Mouse (Mus musculus) liver, embryonic 12.5 days (tissue): Measurements from ENCODE around the gene Ccdc126. TPM values are rescaled to one million over a fixed set of nuclear protein-coding genes. Genes with fewer than 3 reads are reported as not detected.

Experiments
- ATAC-seq: fragments of 200-750 bp; cut with Nextera tagmentation; 2 replicates; pipeline ENCODE4 v1.8.0; 2017; ENCODE audit warnings: moderate number of reproducible peaks, mild to moderate bottlenecking, moderate library complexity
- H3K27ac ChIP-seq: fragments of 300-500 bp; sonication (generic); 2 replicates; pipeline ENCODE4 v1.5.1; 2016; ENCODE audit warnings: mild to moderate bottlenecking
- H3K27me3 ChIP-seq: fragments of 300-500 bp; sonication (generic); replicated peaks from 2 replicates; pipeline ENCODE4 v1.6.1; 2016; ENCODE audit warnings: mild to moderate bottlenecking, moderate library complexity
- H3K36me3 ChIP-seq: fragments of 300-500 bp; sonication (generic); 2 replicates; pipeline ENCODE4 v1.6.1; 2016; ENCODE audit warnings: mild to moderate bottlenecking, moderate library complexity
- H3K4me1 ChIP-seq: fragments of 300-500 bp; sonication (generic); 2 replicates; pipeline ENCODE4 v1.6.1; 2016
- H3K4me2 ChIP-seq: fragments of 300-500 bp; sonication (generic); 2 replicates; pipeline ENCODE4 v1.6.1; 2016; ENCODE audit warnings: mild to moderate bottlenecking, moderate library complexity
- H3K4me3 ChIP-seq: fragments of 300-500 bp; sonication (generic); 2 replicates; pipeline ENCODE4 v1.5.1; 2016; ENCODE audit warnings: mild to moderate bottlenecking, moderate library complexity
- H3K9ac ChIP-seq: fragments of 300-500 bp; sonication (generic); 2 replicates; pipeline ENCODE4 v1.6.1; 2016; ENCODE audit warnings: mild to moderate bottlenecking, moderate library complexity
- H3K9me3 ChIP-seq: fragments of 300-500 bp; sonication (generic); replicated peaks from 2 replicates; pipeline ENCODE4 v1.6.1; 2016; ENCODE audit warnings: mild to moderate bottlenecking, moderate library complexity
- WGBS: fragments of 180-500 bp; shearing (Covaris S2); methylation state at CpG from one replicate; pipeline ENCODE4 v1.1.7; 2016; ENCODE audit not compliant: insufficient replicate concordance; 5-methylcytosine and 5-hydroxymethylcytosine counted together
- polyA plus RNA-seq: library from polyadenylated mRNA; unstranded; fragments of >200 nt; fragmentation: Nextera tagmentation; extraction: Ambion mirVana; gene quantifications from 2 replicates; pipeline ENCODE4 v1.2.1, GENCODE M21; 2016

Gene Ccdc126
- polyA plus RNA-seq, 1 experiment from 2014 or later = 3.2 TPM

GRCm38 (mm10) chr6:49321341-49321740 lies 2.3 kb downstream of the Ccdc126 start:
- Histone ChIP-seq H3K27ac (no peak overlapping the region), H3K4me1 (peaks cover 23% of the 10 kb centered on the region), H3K27me3 (no peaks in the 10 kb centered on the region), H3K9ac (no peak overlapping the region), H3K36me3 (no peaks in the 10 kb centered on the region), H3K9me3 (no peaks in the 10 kb centered on the region), H3K4me3 (no peak overlapping the region), H3K4me2 (no peak overlapping the region)
- 34% methylated on average over 3 of the region's 3 CpGs for WGBS
- no peak for ATAC-seq

GRCm38 (mm10) chr6:49322056-49322455 lies 3.0 kb downstream of the Ccdc126 start:
- no peak overlapping the region for H3K9ac ChIP-seq
- H3K27ac ChIP-seq = no peak overlapping the region
- no peaks in the 10 kb centered on the region for H3K27me3 ChIP-seq
- H3K36me3 ChIP-seq = no peaks in the 10 kb centered on the region
- H3K4me1 ChIP-seq = peaks cover 23% of the 10 kb centered on the region
- no peaks in the 10 kb centered on the region for H3K9me3 ChIP-seq
- H3K4me3 ChIP-seq = no peak overlapping the region
- H3K4me2 ChIP-seq = no peak overlapping the region
- no peak for ATAC-seq

GRCm38 (mm10) chr6:49322986-49323385 lies 3.9 kb downstream of the Ccdc126 start:
- Histone ChIP-seq H3K9ac (no peak overlapping the region), H3K36me3 (no peaks in the 10 kb centered on the region), H3K9me3 (no peaks in the 10 kb centered on the region), H3K4me2 (no peak overlapping the region), H3K4me3 (no peak overlapping the region), H3K4me1 (peaks cover 23% of the 10 kb centered on the region), H3K27me3 (no peaks in the 10 kb centered on the region), H3K27ac (no peak overlapping the region)
- no peak for ATAC-seq
- 53% methylated on average over 2 of the region's 2 CpGs for WGBS

GRCm38 (mm10) chr6:49324528-49324927 lies 5.5 kb downstream of the Ccdc126 start:
- no peak overlapping the region for H3K4me2 ChIP-seq
- no peak overlapping the region for H3K27ac ChIP-seq
- no peak overlapping the region for H3K9ac ChIP-seq
- H3K4me3 ChIP-seq = no peak overlapping the region
- H3K27me3 ChIP-seq = no peaks in the 10 kb centered on the region
- ATAC-seq = no peak
- no peaks in the 10 kb centered on the region for H3K9me3 ChIP-seq
- peaks cover 20% of the 10 kb centered on the region for H3K4me1 ChIP-seq
- no peaks in the 10 kb centered on the region for H3K36me3 ChIP-seq
- WGBS = 68% methylated on average over 2 of the region's 2 CpGs

GRCm38 (mm10) chr6:49325294-49325693 lies 6.2 kb downstream of the Ccdc126 start:
- Histone ChIP-seq H3K4me2 (no peak overlapping the region), H3K4me1 (peaks cover 12% of the 10 kb centered on the region), H3K9me3 (no peaks in the 10 kb centered on the region), H3K27me3 (no peaks in the 10 kb centered on the region), H3K27ac (no peak overlapping the region), H3K36me3 (no peaks in the 10 kb centered on the region), H3K9ac (no peak overlapping the region), H3K4me3 (no peak overlapping the region)
- 71% methylated on average over 1 of the region's 1 CpGs for WGBS
- ATAC-seq = no peak

- no peak overlapping the region for H3K9ac ChIP-seq
- H3K27ac ChIP-seq = no peak overlapping the region
- no peak for ATAC-seq
- WGBS = 74% methylated on average over 3 of the region's 3 CpGs
- no peak overlapping the region for H3K4me2 ChIP-seq
- H3K4me3 ChIP-seq = no peak overlapping the region
- H3K9me3 ChIP-seq = no peaks in the 10 kb centered on the region
- H3K27me3 ChIP-seq = no peaks in the 10 kb centered on the region
- H3K36me3 ChIP-seq = no peaks in the 10 kb centered on the region
- H3K4me1 ChIP-seq = peaks cover 9% of the 10 kb centered on the region
Observed at GRCm38 (mm10) chr6:49326846-49327245, 7.8 kb downstream of the Ccdc126 start.

DNA sequence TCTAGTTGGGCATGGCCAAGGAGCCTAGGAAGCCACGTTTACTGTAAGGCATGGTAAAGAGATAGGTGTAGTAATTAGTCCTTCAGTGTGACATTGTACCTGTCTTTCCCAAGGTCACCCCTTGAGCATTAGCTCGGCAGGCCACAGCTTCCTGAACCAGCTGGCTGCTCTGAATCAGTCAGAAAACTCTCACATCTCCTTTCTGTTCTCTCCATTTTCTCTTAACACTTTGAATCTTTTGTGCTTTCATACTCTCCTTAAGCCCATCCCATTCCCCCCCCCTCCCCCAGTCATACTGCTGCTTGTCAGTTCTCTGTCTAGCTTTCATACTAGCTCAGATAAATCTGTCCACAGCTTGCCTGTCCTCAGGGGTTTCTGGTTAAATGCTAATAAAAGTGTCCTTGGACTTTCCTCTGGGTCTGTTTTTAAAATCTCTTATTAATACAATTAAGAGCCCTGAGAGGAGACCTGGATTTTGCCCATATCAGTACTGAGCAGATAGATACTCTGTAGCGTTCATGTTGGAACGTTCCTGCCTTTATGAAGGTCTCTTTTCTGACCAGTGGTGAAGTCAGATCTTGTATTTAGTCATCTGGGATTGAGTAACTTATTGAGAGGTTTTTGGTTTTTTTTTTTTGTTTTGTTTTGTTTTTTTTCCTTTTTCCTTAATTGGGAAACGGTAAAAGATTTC lies 12.4 kb downstream of the Ccdc126 start:
- Histone ChIP-seq H3K9ac (no peak overlapping the region), H3K27me3 (no peaks in the 10 kb centered on the region), H3K27ac (no peak overlapping the region), H3K4me1 (peaks cover 5% of the 10 kb centered on the region; the same call in 1 of the 2 replicates), H3K9me3 (no peaks in the 10 kb centered on the region), H3K4me2 (no peak overlapping the region), H3K4me3 (no peak overlapping the region), H3K36me3 (no peaks in the 10 kb centered on the region)
- ATAC-seq = no peak
- WGBS = 48% methylated on average over 5 of the region's 5 CpGs

- Histone ChIP-seq H3K9ac (no peak overlapping the region), H3K4me3 (no peak overlapping the region), H3K9me3 (no peaks in the 10 kb centered on the region), H3K4me1 (peaks cover 5% of the 10 kb centered on the region; the same call in 1 of the 2 replicates), H3K27me3 (no peaks in the 10 kb centered on the region), H3K36me3 (no peaks in the 10 kb centered on the region), H3K4me2 (no peak overlapping the region), H3K27ac (no peak overlapping the region)
- 58% methylated on average over 13 of the region's 13 CpGs for WGBS
- no peak for ATAC-seq
Observed at GRCm38 (mm10) chr6:49332060-49332370, 12.9 kb downstream of the Ccdc126 start.

DNA sequence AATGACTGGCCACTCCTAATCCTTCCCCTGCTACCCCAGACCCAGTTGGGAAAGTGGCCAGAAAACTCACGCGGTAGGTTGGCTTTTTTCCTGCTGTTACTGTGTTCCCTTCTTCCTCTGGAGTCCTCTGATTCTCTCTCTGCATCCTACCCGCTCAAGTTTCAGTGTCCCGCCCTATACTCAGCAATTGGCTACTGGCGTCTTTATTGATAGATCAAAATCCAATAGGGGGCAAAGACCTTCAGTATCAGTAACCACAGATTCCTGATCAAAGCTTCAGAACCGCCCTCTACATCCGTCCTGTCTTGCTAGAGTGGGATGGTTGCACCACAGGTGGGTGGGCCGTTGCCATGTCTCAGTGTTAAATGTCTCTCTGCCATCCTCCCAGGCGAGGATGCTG lies 19.5 kb downstream of the Ccdc126 start:
- 43% methylated on average over 9 of the region's 9 CpGs for WGBS
- Histone ChIP-seq H3K9me3 (no peaks in the 10 kb centered on the region), H3K36me3 (no peaks in the 10 kb centered on the region), H3K9ac (no peak overlapping the region), H3K27me3 (no peaks in the 10 kb centered on the region), H3K4me3 (no peak overlapping the region), H3K4me2 (no peak overlapping the region), H3K4me1 (no peaks in the 10 kb centered on the region), H3K27ac (no peak overlapping the region)
- no peak for ATAC-seq

GRCm38 (mm10) chr6:49339145-49339544 lies 20.1 kb downstream of the Ccdc126 start:
- Histone ChIP-seq H3K9ac (no peak overlapping the region), H3K4me1 (no peaks in the 10 kb centered on the region), H3K27ac (no peak overlapping the region), H3K36me3 (no peaks in the 10 kb centered on the region), H3K4me3 (no peak overlapping the region), H3K9me3 (no peaks in the 10 kb centered on the region), H3K27me3 (no peaks in the 10 kb centered on the region), H3K4me2 (no peak overlapping the region)
- no peak for ATAC-seq
- 48% methylated on average over 6 of the region's 6 CpGs for WGBS

- 58% methylated on average over 14 of the region's 14 CpGs for WGBS
- Histone ChIP-seq H3K4me2 (no peak overlapping the region), H3K4me1 (no peaks in the 10 kb centered on the region), H3K27me3 (no peaks in the 10 kb centered on the region), H3K4me3 (no peak overlapping the region), H3K9me3 (no peaks in the 10 kb centered on the region), H3K36me3 (no peaks in the 10 kb centered on the region), H3K27ac (no peak overlapping the region), H3K9ac (no peak overlapping the region)
- no peak for ATAC-seq
Observed at GRCm38 (mm10) chr6:49343737-49344469, 24.8 kb downstream of the Ccdc126 start.

- Histone ChIP-seq H3K27ac (no peak overlapping the region), H3K4me1 (no peaks in the 10 kb centered on the region), H3K4me3 (no peak overlapping the region), H3K36me3 (no peaks in the 10 kb centered on the region), H3K9ac (no peak overlapping the region), H3K4me2 (no peak overlapping the region), H3K9me3 (no peaks in the 10 kb centered on the region), H3K27me3 (no peaks in the 10 kb centered on the region)
- 68% methylated on average over 7 of the region's 7 CpGs for WGBS
- no peak for ATAC-seq
Observed at GRCm38 (mm10) chr6:49349826-49350225, 30.8 kb downstream of the Ccdc126 start.

GRCm38 (mm10) chr6:49354613-49355012 lies 35.5 kb downstream of the Ccdc126 start:
- H3K4me1 ChIP-seq = no peaks in the 10 kb centered on the region
- no peak overlapping the region for H3K27ac ChIP-seq
- ATAC-seq = no peak
- H3K4me2 ChIP-seq = no peak overlapping the region
- 54% methylated on average over 3 of the region's 3 CpGs for WGBS
- no peaks in the 10 kb centered on the region for H3K27me3 ChIP-seq
- H3K9me3 ChIP-seq = no peaks in the 10 kb centered on the region
- H3K9ac ChIP-seq = no peak overlapping the region
- no peak overlapping the region for H3K4me3 ChIP-seq
- no peaks in the 10 kb centered on the region for H3K36me3 ChIP-seq
